Mouse (Mus musculus): ENCODE measurements at regions not wholly inside any gene's neighbourhood (a gene's known extent, or its start where the extent isn't known, plus 50 kb on each side); places are given as distances from the start of the nearest gene placed in this dataset.

DNA sequence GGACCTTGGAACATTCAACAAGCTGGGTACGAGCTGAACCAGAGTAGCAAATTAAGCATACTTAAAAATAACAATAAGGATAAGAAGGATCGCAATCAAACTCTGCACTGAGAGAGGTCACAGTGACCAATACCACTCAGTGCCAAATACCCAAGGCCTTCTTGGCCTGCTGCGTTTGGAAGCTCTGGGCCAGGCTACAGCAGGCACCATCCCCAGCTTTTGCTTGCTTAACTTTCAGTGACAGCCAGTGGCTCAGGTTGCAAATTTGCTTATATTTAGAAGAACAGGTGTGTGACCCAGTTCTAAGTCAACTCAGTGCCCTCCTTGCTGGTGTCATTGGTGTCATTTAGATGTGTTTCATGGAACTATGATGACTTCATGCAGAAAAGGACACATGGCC, 335.7 kb upstream of the Gm9747 start:
- H3K36me3 ChIP-seq (replicated peaks; ENCODE audit: control insufficient read depth, insufficient read depth, low read length), result no peaks in the 10 kb centered on the region
- H3K4me3 ChIP-seq (ENCODE audit: low read depth, low read length), result no peak overlapping the region
- H3K9me3 ChIP-seq (replicated peaks; ENCODE audit: control insufficient read depth, low read length), result no peaks in the 10 kb centered on the region
- TF ChIP-seq EP300 (IDR thresholded peaks at IDR 0.05; ENCODE audit: low read depth) (no peak), CTCF (IDR thresholded peaks at IDR 0.05; ENCODE audit: low read depth) (no peak)
- H3K4me2 ChIP-seq (ENCODE audit: low read depth, low read length), result no peak overlapping the region
- H3K27ac ChIP-seq (ENCODE audit: low read depth), result no peak overlapping the region
- no peak overlapping the region for H3K9ac ChIP-seq (replicated peaks; ENCODE audit: low read depth, low read length)
- ATAC-seq (ENCODE audit: insufficient read depth, low read depth), result no peak
- no peaks in the 10 kb centered on the region for H3K4me1 ChIP-seq (ENCODE audit: control insufficient read depth, insufficient read depth)
- no peak for DNase-seq (ENCODE audit: low spot score)
- H3K27me3 ChIP-seq (ENCODE audit: control insufficient read depth, insufficient read depth, low read length), result no peaks in the 10 kb centered on the region
- WGBS, result 71% methylated on average over 3 of the region's 3 CpGs

DNA sequence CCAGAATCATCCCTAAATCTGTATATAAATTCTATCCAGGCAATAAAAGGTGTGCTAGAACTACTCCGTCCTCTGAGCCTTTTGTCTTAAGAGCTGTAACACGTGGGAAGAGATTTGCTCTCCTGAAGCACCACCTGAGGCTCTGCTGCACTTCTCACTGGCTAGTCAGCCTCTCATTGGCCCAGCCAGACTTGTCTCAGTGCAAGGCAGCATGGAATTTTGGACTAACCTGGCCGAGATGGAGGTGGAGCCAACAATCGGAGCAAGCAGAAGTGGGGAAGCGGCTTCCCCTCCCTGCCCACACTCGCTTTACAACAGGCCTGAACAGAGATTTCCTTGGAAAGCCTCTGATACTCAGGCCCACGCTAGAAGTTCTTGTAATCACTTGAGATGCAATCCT, 332.1 kb upstream of the Gm9747 start:
- Histone ChIP-seq H3K4me1 (ENCODE audit: control insufficient read depth, insufficient read depth) (no peaks in the 10 kb centered on the region), H3K4me3 (ENCODE audit: low read depth, low read length) (no peak overlapping the region), H3K36me3 (replicated peaks; ENCODE audit: control insufficient read depth, insufficient read depth, low read length) (no peaks in the 10 kb centered on the region), H3K4me2 (ENCODE audit: low read depth, low read length) (no peak overlapping the region), H3K9me3 (replicated peaks; ENCODE audit: control insufficient read depth, low read length) (no peaks in the 10 kb centered on the region), H3K27ac (ENCODE audit: low read depth) (no peak overlapping the region), H3K27me3 (ENCODE audit: control insufficient read depth, insufficient read depth, low read length) (no peaks in the 10 kb centered on the region), H3K9ac (replicated peaks; ENCODE audit: low read depth, low read length) (no peak overlapping the region)
- ATAC-seq (ENCODE audit: insufficient read depth, low read depth), result no peak
- WGBS, result 63% methylated on average over 7 of the region's 7 CpGs
- TF ChIP-seq CTCF (IDR thresholded peaks at IDR 0.05; ENCODE audit: low read depth), result no peak
- no peak for DNase-seq (ENCODE audit: low spot score)

DNA sequence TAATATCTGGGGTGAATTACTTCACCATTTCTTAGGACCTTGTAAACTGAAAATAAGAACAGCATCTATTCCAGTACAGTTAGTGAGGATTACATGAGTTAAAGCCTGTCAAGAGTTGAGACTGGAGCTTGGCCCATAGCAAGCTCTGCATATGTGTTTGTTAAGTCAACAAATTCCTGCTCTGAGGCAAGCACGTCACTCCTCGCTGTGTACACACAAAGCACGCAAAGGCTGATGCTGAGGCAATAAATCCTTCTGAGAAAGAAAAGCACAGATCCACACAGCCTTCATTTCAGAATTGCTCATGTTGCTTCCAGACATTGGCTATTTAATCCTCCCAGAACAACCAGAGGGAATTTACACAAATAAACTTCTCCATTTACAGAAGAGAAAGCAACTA, 328.9 kb upstream of the Gm9747 start:
- DNase-seq (ENCODE audit: low spot score) (no peak), ATAC-seq (ENCODE audit: insufficient read depth, low read depth) (no peak)
- Histone ChIP-seq H3K4me1 (ENCODE audit: control insufficient read depth, insufficient read depth) (no peaks in the 10 kb centered on the region), H3K27ac (ENCODE audit: low read depth) (no peak overlapping the region), H3K4me3 (ENCODE audit: low read depth, low read length) (no peak overlapping the region), H3K36me3 (replicated peaks; ENCODE audit: control insufficient read depth, insufficient read depth, low read length) (no peaks in the 10 kb centered on the region), H3K4me2 (ENCODE audit: low read depth, low read length) (no peak overlapping the region), H3K9me3 (replicated peaks; ENCODE audit: control insufficient read depth, low read length) (no peaks in the 10 kb centered on the region), H3K27me3 (ENCODE audit: control insufficient read depth, insufficient read depth, low read length) (no peaks in the 10 kb centered on the region), H3K9ac (replicated peaks; ENCODE audit: low read depth, low read length) (no peak overlapping the region)
- TF ChIP-seq EP300 (IDR thresholded peaks at IDR 0.05; ENCODE audit: low read depth), result no peak
- TF ChIP-seq CTCF (IDR thresholded peaks at IDR 0.05; ENCODE audit: low read depth), result no peak
- WGBS, result 77% methylated on average over 3 of the region's 3 CpGs

DNA sequence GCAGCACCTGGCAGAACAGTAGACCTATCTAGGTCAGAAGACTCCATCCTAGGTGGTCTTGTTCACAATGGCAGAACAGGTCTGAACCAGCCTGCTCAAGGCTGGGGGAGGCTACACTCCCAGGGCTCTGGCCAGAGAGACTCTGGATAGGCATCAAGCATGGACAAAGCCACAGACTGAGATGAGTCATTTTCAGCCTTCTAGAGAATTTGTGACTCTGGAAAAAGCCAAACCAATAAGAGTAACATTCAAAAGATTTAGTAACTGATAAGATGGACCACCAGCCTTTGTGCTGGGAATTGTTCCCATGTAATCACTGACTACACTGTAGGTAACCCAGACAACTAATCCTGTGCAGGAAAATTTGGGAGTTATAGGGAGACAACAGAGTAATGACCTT, 320.3 kb upstream of the Gm9747 start:
- no peak overlapping the region for H3K4me2 ChIP-seq (ENCODE audit: low read depth, low read length)
- H3K4me1 ChIP-seq (ENCODE audit: control insufficient read depth, insufficient read depth), result no peaks in the 10 kb centered on the region
- TF ChIP-seq EP300 (IDR thresholded peaks at IDR 0.05; ENCODE audit: low read depth) (no peak), CTCF (IDR thresholded peaks at IDR 0.05; ENCODE audit: low read depth) (no peak)
- DNase-seq (ENCODE audit: low spot score) (no peak), ATAC-seq (ENCODE audit: insufficient read depth, low read depth) (no peak)
- no peaks in the 10 kb centered on the region for H3K27me3 ChIP-seq (ENCODE audit: control insufficient read depth, insufficient read depth, low read length)
- H3K9ac ChIP-seq (replicated peaks; ENCODE audit: low read depth, low read length), result no peak overlapping the region
- no peaks in the 10 kb centered on the region for H3K9me3 ChIP-seq (replicated peaks; ENCODE audit: control insufficient read depth, low read length)
- H3K4me3 ChIP-seq (ENCODE audit: low read depth, low read length), result no peak overlapping the region
- H3K36me3 ChIP-seq (replicated peaks; ENCODE audit: control insufficient read depth, insufficient read depth, low read length), result no peaks in the 10 kb centered on the region
- H3K27ac ChIP-seq (ENCODE audit: low read depth), result no peak overlapping the region

DNA sequence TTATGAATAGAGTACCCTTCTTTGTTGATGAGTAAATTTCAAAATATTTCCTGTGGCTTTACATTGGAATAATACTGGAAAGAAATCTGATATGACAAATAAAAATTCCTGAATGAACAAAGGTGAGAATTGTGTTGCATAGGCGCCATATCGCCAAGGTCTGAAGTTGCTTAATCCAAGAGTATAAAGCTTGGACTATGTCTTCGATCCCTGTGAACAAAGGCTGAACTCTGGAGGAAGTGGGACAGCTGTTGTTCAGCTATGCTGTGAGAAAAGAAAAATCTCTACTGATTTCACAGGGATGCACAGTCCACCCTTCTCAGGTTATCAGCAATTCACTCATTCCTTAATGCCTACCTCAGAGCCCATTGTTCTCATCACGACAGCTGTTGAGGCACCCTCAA, 319.3 kb upstream of the Gm9747 start:
- Histone ChIP-seq H3K9me3 (replicated peaks; ENCODE audit: control insufficient read depth, low read length) (no peaks in the 10 kb centered on the region), H3K27ac (ENCODE audit: low read depth) (no peak overlapping the region), H3K4me2 (ENCODE audit: low read depth, low read length) (no peak overlapping the region), H3K4me3 (ENCODE audit: low read depth, low read length) (no peak overlapping the region), H3K27me3 (ENCODE audit: control insufficient read depth, insufficient read depth, low read length) (no peaks in the 10 kb centered on the region), H3K4me1 (ENCODE audit: control insufficient read depth, insufficient read depth) (no peaks in the 10 kb centered on the region), H3K36me3 (replicated peaks; ENCODE audit: control insufficient read depth, insufficient read depth, low read length) (no peaks in the 10 kb centered on the region), H3K9ac (replicated peaks; ENCODE audit: low read depth, low read length) (no peak overlapping the region)
- WGBS, result 70% methylated on average over 4 of the region's 4 CpGs
- DNase-seq (ENCODE audit: low spot score), result no peak
- TF ChIP-seq CTCF (IDR thresholded peaks at IDR 0.05; ENCODE audit: low read depth) (no peak), EP300 (IDR thresholded peaks at IDR 0.05; ENCODE audit: low read depth) (no peak)
- ATAC-seq (ENCODE audit: insufficient read depth, low read depth), result no peak

DNA sequence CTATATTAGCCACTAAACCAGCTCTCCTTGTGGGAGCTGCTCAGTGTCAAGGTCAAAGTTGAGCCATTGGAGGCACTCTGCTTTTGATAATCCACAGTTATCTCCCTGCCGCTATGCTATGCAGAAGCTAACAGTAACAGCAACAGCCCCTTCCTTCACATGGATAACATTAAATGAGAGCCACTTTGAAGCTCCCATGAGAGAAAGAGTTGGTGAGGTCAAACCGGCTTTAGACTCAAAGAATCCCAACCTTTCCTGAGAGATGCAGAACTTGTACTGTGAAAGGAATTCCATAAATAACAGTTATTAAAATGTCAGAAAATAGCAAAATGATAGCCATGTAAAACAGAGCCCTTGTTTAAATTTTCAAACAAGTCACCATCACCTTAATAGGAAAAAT, 316.1 kb upstream of the Gm9747 start:
- Histone ChIP-seq H3K9me3 (replicated peaks; ENCODE audit: control insufficient read depth, low read length) (no peaks in the 10 kb centered on the region), H3K4me2 (ENCODE audit: low read depth, low read length) (no peak overlapping the region), H3K4me1 (ENCODE audit: control insufficient read depth, insufficient read depth) (no peaks in the 10 kb centered on the region), H3K27ac (ENCODE audit: low read depth) (no peak overlapping the region), H3K36me3 (replicated peaks; ENCODE audit: control insufficient read depth, insufficient read depth, low read length) (no peaks in the 10 kb centered on the region), H3K27me3 (ENCODE audit: control insufficient read depth, insufficient read depth, low read length) (no peaks in the 10 kb centered on the region), H3K4me3 (ENCODE audit: low read depth, low read length) (no peak overlapping the region), H3K9ac (replicated peaks; ENCODE audit: low read depth, low read length) (no peak overlapping the region)
- DNase-seq (ENCODE audit: low spot score) (no peak), ATAC-seq (ENCODE audit: insufficient read depth, low read depth) (no peak)
- TF ChIP-seq CTCF (IDR thresholded peaks at IDR 0.05; ENCODE audit: low read depth) (no peak), EP300 (IDR thresholded peaks at IDR 0.05; ENCODE audit: low read depth) (no peak)
- 36% methylated on average over 2 of the region's 2 CpGs for WGBS
